Mouse (Mus musculus) testis, adult 2 months (tissue): ENCODE data around the gene Ezh1.

Experiments
- CTCF ChIP-seq: fragments of 200-500 bp; IDR thresholded peaks from 2 replicates; pipeline ENCODE4 v1.5.1; 2012; ENCODE audit warnings: low read depth, mild to moderate bottlenecking, inconsistent platforms, low read length, moderate library complexity; ENCODE audit not compliant: control insufficient read depth, insufficient read depth, insufficient replicate concordance
- POLR2A ChIP-seq: fragments of 200-500 bp; IDR thresholded peaks from 2 replicates; pipeline ENCODE4 v1.6.1; 2012; ENCODE audit warnings: low read depth, mild to moderate bottlenecking, inconsistent platforms, low read length, moderate library complexity; ENCODE audit not compliant: control insufficient read depth

GRCm38 (mm10) chr11:101175636-101176116 is 50.6 kb downstream of the Ezh1 start:
- no peak for TF ChIP-seq POLR2A
- TF ChIP-seq CTCF: no peak
